Mouse (Mus musculus): ENCODE data around the gene Cfap57. TPM values are rescaled to one million over a fixed set of nuclear protein-coding genes. Genes with fewer than 3 reads are reported as not detected.

Gene Cfap57
- polyA plus RNA-seq, 1 experiment from 2014 or later, result 2.3 TPM

Other genes with a start within 250 kb of the Cfap57 start
- 11.1 and 11.5 TPM in 2 replicates for gene Szt2, start 211.5 kb downstream of the Cfap57 start, polyA plus RNA-seq (2015; fragmentation: Nextera tagmentation; extraction: Ambion mirVana)
- 96.5 and 96.7 TPM in 2 replicates for gene Med8, start 211.4 kb downstream of the Cfap57 start, polyA plus RNA-seq (2015; fragmentation: Nextera tagmentation; extraction: Ambion mirVana)
- 30.7 and 31.4 TPM in 2 replicates for gene Elovl1, start 192.7 kb downstream of the Cfap57 start, polyA plus RNA-seq (2015; fragmentation: Nextera tagmentation; extraction: Ambion mirVana)
- 35.5 and 48.3 TPM in 2 replicates for gene Cdc20, start 183.4 kb downstream of the Cfap57 start, polyA plus RNA-seq (2015; fragmentation: Nextera tagmentation; extraction: Ambion mirVana)
- gene Mpl, start 163.3 kb downstream of the Cfap57 start, polyA plus RNA-seq (2015; fragmentation: Nextera tagmentation; extraction: Ambion mirVana), result 0.13 and 0.14 TPM in 2 replicates
- gene Tie1, start 130.7 kb downstream of the Cfap57 start, polyA plus RNA-seq (2015; fragmentation: Nextera tagmentation; extraction: Ambion mirVana), result 16.8 and 17.1 TPM in 2 replicates
- 0.18 TPM in 1 of 2 replicates, not detected in the other for gene 2610528J11Rik, start 93.8 kb downstream of the Cfap57 start, polyA plus RNA-seq (2015; fragmentation: Nextera tagmentation; extraction: Ambion mirVana)
- gene Tmem125, start 76.7 kb downstream of the Cfap57 start, polyA plus RNA-seq (2015; fragmentation: Nextera tagmentation; extraction: Ambion mirVana), result 0.20 and 0.32 TPM in 2 replicates
- gene Ebna1bp2, start within 50 bp of the Cfap57 start, polyA plus RNA-seq (2015; fragmentation: Nextera tagmentation; extraction: Ambion mirVana), result 88.3 and 91.6 TPM in 2 replicates
- gene Olfr62, start 38.2 kb upstream of the Cfap57 start, polyA plus RNA-seq (2015; fragmentation: Nextera tagmentation; extraction: Ambion mirVana), result not detected in 2 replicates
- not detected in 2 replicates for gene Olfr1342, start 72.0 kb upstream of the Cfap57 start, polyA plus RNA-seq (2015; fragmentation: Nextera tagmentation; extraction: Ambion mirVana)
- not detected in 2 replicates for gene Olfr1341, start 82.7 kb upstream of the Cfap57 start, polyA plus RNA-seq (2015; fragmentation: Nextera tagmentation; extraction: Ambion mirVana)
- not detected in 2 replicates for gene Olfr1340, start 99.4 kb upstream of the Cfap57 start, polyA plus RNA-seq (2015; fragmentation: Nextera tagmentation; extraction: Ambion mirVana)
- gene Olfr1339, start 111.4 kb upstream of the Cfap57 start, polyA plus RNA-seq (2015; fragmentation: Nextera tagmentation; extraction: Ambion mirVana), result not detected in 2 replicates
- not detected in 2 replicates for gene Olfr1338, start 138.0 kb upstream of the Cfap57 start, polyA plus RNA-seq (2015; fragmentation: Nextera tagmentation; extraction: Ambion mirVana)
- gene Olfr1337, start 161.8 kb upstream of the Cfap57 start, polyA plus RNA-seq (2015; fragmentation: Nextera tagmentation; extraction: Ambion mirVana), result not detected in 2 replicates
- gene Olfr1335, start 189.2 kb upstream of the Cfap57 start, polyA plus RNA-seq (2015; fragmentation: Nextera tagmentation; extraction: Ambion mirVana), result not detected in 2 replicates
- not detected in 2 replicates for gene Olfr1333, start 215.5 kb upstream of the Cfap57 start, polyA plus RNA-seq (2015; fragmentation: Nextera tagmentation; extraction: Ambion mirVana)
- gene Olfr1331, start 243.9 kb upstream of the Cfap57 start, polyA plus RNA-seq (2015; fragmentation: Nextera tagmentation; extraction: Ambion mirVana), result not detected in 2 replicates

Data from midbrain, embryonic 15.5 days (tissue).